Mouse (Mus musculus) adrenal gland, adult (tissue): ENCODE results near the gene Arv1.

Source experiments
- DNase-seq, 2 experiments: peaks; one replicate each; pipeline ENCODE4 v3.0.0; 2022 to 2023; ENCODE audit warnings: low spot score in 1 of 2; ENCODE audit not compliant: inconsistent age in 2 of 2

Arv1 gene

GRCm38 (mm10) chr8:124721862-124722515, at the start of gene Arv1, which contains the start of gene Ttc13:
TSS of gene Arv1 (plus strand) at chr8:124722139.
TSS of gene Ttc13 (minus strand) at chr8:124721983.
- DNase-seq: peak; percentile 97 to 98

- no peak for DNase-seq
Measured at GRCm38 (mm10) chr8:124672345-124672744, 49.6 kb upstream of the Arv1 start.

- DNase-seq: no peak
Measured at GRCm38 (mm10) chr8:124676661-124677060, 45.3 kb upstream of the Arv1 start.

GRCm38 (mm10) chr8:124677078-124677477, 44.9 kb upstream of the Arv1 start:
- DNase-seq: peak in 1 of 2 experiments; percentile 36

- peak; percentile 77 to 93 for DNase-seq
Measured at GRCm38 (mm10) chr8:124677486-124677885, 44.5 kb upstream of the Arv1 start.

- DNase-seq: no peak
Measured at GRCm38 (mm10) chr8:124678246-124678645, 43.7 kb upstream of the Arv1 start.

GRCm38 (mm10) chr8:124681077-124681791, 40.7 kb upstream of the Arv1 start:
- DNase-seq: no peak

- DNase-seq: no peak
Measured at GRCm38 (mm10) chr8:124681792-124682157, 40.2 kb upstream of the Arv1 start.

- no peak for DNase-seq
Measured at GRCm38 (mm10) chr8:124682218-124682617, 39.7 kb upstream of the Arv1 start.

- no peak for DNase-seq
Measured at GRCm38 (mm10) chr8:124688899-124689298, 33.0 kb upstream of the Arv1 start.

- no peak for DNase-seq
Measured at GRCm38 (mm10) chr8:124691706-124692105, 30.2 kb upstream of the Arv1 start.

- no peak for DNase-seq
Measured at GRCm38 (mm10) chr8:124695424-124696100, 26.4 kb upstream of the Arv1 start.

- no peak for DNase-seq
Measured at GRCm38 (mm10) chr8:124700271-124700670, 21.7 kb upstream of the Arv1 start.

- no peak for DNase-seq
Measured at GRCm38 (mm10) chr8:124701023-124701422, 20.9 kb upstream of the Arv1 start.

- no peak for DNase-seq
Measured at GRCm38 (mm10) chr8:124702183-124702582, 19.8 kb upstream of the Arv1 start.

- DNase-seq: no peak
Measured at GRCm38 (mm10) chr8:124703526-124703925, 18.4 kb upstream of the Arv1 start.

- DNase-seq: no peak
Measured at GRCm38 (mm10) chr8:124704376-124704775, 17.6 kb upstream of the Arv1 start.

GRCm38 (mm10) chr8:124705823-124706222, 16.1 kb upstream of the Arv1 start:
- DNase-seq: no peak

GRCm38 (mm10) chr8:124713207-124713606, 8.7 kb upstream of the Arv1 start:
- no peak for DNase-seq

GRCm38 (mm10) chr8:124715736-124716135, 6.2 kb upstream of the Arv1 start:
- DNase-seq: no peak

GRCm38 (mm10) chr8:124720133-124720532, 1.8 kb upstream of the Arv1 start:
- no peak for DNase-seq
